Mouse (Mus musculus) myocyte (in vitro differentiated cells): ENCODE data around the gene Dnaja4.

ENCODE experiments used
- MYOG ChIP-seq, 3 experiments: IDR thresholded peaks; one replicate each; pipeline ENCODE4 v1.6.1; 2011; ENCODE audit warnings: control low read depth in 2 of 3, low read depth in 2 of 3, mild to moderate bottlenecking in 2 of 3; ENCODE audit not compliant: insufficient read length in 2 of 3, control insufficient read depth in 1 of 3, insufficient read depth in 1 of 3
- POLR2A ChIP-seq: IDR thresholded peaks from one replicate; pipeline ENCODE4 v1.6.1; 2011; ENCODE audit warnings: low read depth, mild to moderate bottlenecking, control low read depth, moderate library complexity; ENCODE audit not compliant: insufficient read length

- TF ChIP-seq POLR2A (no peak), MYOG (IDR thresholded peaks at IDR 0.05; ENCODE audit: control insufficient read depth in 1 of 3, insufficient read depth in 1 of 3, insufficient read length in 2 of 3, low read depth in 2 of 3) (no peak)
Measured at GRCm38 (mm10) chr9:54664358-54664757, 34.3 kb upstream of the Dnaja4 start.
